Mouse (Mus musculus) erythroblast, embryonic 14.5 days (primary cell): ENCODE data around the gene Nrarp. TPM values are rescaled to one million over a fixed set of nuclear protein-coding genes. Genes with fewer than 3 reads are reported as not detected.

Experiments used
- H3K27me3 ChIP-seq: 2 replicates; pipeline ENCODE4 v1.6.1; 2012; ENCODE audit warnings: inconsistent platforms; ENCODE audit not compliant: control insufficient read depth
- H3K36me3 ChIP-seq: 2 replicates; pipeline ENCODE4 v1.6.1; 2012; ENCODE audit warnings: mild to moderate bottlenecking, inconsistent platforms; ENCODE audit not compliant: control insufficient read depth
- H3K4me1 ChIP-seq: 2 replicates; pipeline ENCODE4 v1.6.1; 2012; ENCODE audit warnings: inconsistent platforms; ENCODE audit not compliant: control insufficient read depth
- H3K4me3 ChIP-seq: replicated peaks from 2 replicates; pipeline ENCODE3; 2012; ENCODE audit warnings: moderate library complexity, mild to moderate bottlenecking, inconsistent platforms
- H3K9me3 ChIP-seq: 2 replicates; pipeline ENCODE4 v1.6.1; 2012; ENCODE audit warnings: low read length, inconsistent platforms, mixed read lengths; ENCODE audit not compliant: control insufficient read depth
- GATA1 ChIP-seq: IDR thresholded peaks from 2 replicates; pipeline ENCODE4 v1.6.1; 2012; ENCODE audit warnings: low read length, inconsistent platforms, mixed read lengths
- TAL1 ChIP-seq: IDR thresholded peaks from 3 replicates; pipeline ENCODE4 v1.6.1; 2012; ENCODE audit warnings: low read length, inconsistent platforms, mixed read lengths
- polyA plus RNA-seq: library from polyadenylated mRNA; stranded (reverse); fragments of >175 nt; gene quantifications from 2 replicates; pipeline ENCODE4 v1.2.3, GENCODE M21; 2012

Nrarp gene
- polyA plus RNA-seq, 1 experiment: 0.49 TPM

DNA sequence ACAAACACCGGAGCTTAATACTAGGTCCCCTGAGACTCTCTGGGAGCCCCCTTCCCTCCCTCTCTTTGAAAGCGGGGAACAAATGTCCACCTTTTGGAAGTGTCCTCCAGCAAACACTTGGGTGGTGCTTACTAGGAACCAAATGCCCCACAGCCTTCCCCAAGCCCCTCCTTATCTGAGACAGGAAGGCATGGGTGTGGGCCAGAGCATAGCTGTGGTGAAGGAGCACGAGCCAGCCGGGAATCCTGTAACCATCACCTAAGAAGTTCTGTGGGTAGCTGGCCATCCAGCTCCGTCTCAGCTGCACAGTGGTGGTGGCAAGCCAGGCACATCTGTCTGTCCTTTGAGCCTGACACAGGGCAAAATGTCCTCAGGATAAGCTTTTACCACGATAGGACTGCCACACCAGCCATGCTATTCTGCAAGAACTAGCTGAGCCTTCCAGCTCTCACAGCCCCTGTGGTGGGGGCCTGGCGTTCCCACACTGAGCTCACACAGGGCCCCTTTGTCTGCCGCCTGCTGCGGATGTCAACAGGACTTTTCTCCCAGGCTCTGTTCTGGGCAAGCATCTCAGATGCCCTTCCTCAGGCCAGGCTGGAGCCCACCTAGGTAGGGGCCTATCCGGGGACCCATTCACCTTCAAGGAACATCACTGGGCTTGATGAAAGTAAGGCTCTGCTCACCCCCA lies 2.1 kb upstream of the Nrarp start:
- Histone ChIP-seq H3K4me1 (peaks cover 83% of the 10 kb centered on the region), H3K27me3 (peaks cover 69% of the 10 kb centered on the region), H3K36me3 (no peaks in the 10 kb centered on the region), H3K4me3 (no peak overlapping the region), H3K9me3 (peaks cover 2% of the 10 kb centered on the region; the same call in 1 of the 2 replicates)
- TF ChIP-seq GATA1 (no peak), TAL1 (no peak)

DNA sequence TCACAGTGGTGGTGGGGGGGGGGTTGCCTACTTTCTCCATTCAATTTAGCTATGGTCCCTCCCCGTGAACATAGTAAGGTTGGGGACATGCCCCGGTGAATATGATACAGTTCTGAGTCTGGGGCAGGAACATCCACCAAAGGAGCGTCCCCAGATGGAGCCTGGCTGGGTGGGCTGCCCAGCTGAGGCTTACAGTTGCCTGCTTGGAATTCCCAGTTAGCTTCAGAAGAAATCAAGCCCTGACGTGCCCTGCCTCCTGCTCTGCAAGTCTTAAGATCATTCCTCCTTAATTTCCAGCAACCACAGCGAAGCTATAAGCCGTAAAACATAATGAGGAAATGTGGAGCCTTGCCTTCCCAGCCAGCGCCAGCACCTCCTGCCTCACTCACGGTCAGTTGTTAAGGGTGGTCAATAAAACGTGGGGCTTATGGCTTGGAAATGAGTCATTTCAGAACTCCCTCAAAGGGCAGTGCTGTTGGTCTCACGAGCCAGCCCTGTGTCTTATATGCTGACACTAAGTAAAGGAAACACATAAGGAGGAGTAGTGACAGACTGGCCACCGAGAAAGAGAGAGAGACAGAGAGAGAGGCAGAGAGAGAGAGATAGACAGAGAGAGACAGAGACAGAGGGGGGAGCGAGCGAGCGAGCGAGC lies 866 bp upstream of the Nrarp start:
- peaks cover 2% of the 10 kb centered on the region; the same call in 1 of the 2 replicates for H3K9me3 ChIP-seq
- H3K27me3 ChIP-seq: peaks cover 81% of the 10 kb centered on the region
- H3K36me3 ChIP-seq: no peaks in the 10 kb centered on the region
- TF ChIP-seq TAL1: no peak
- TF ChIP-seq GATA1: no peak
- H3K4me1 ChIP-seq: peaks cover 70% of the 10 kb centered on the region
- peak overlapping the region; percentile 68 for H3K4me3 ChIP-seq

DNA sequence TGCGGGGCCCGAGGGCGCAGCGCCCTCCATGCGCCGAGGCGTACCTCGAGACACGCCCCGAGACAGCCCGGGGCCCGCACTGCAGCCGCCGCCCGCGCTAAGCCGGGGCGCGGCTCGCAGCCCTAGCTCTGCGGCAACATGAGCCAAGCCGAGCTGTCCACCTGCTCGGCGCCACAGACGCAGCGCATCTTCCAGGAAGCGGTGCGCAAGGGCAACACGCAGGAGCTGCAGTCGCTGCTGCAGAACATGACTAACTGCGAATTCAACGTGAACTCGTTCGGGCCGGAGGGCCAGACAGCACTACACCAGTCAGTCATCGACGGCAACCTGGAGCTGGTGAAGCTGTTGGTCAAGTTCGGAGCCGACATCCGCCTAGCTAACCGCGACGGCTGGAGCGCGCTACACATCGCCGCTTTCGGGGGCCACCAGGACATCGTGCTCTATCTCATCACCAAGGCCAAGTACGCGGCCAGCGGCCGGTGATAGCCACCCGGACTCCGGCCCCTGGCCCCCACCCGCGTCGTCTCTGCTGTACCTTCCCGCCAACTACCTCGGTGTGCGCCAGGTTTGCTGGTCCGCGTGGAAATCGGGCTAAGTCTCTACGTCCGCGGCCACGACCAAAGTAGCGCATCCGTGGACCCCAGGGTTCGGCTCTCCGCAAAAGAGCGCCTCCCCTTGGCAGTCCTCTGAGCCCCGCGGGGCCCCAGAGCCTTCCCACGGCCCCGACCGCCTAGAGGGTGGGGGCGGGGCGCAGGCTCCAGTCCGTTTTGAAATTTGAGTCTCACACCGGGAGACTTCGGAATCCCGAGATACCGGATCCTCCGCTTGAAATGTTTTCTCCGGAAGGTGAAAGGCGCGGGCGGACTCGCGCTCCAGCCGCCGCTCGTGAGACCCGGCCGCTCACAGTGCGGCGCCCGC lies 674 bp downstream of the Nrarp start:
- Histone ChIP-seq H3K4me1 (peaks cover 67% of the 10 kb centered on the region), H3K9me3 (peaks cover 2% of the 10 kb centered on the region; the same call in 1 of the 2 replicates), H3K4me3 (peak overlapping the region; percentile 68), H3K27me3 (peaks cover 97% of the 10 kb centered on the region), H3K36me3 (no peaks in the 10 kb centered on the region)
- TF ChIP-seq TAL1: no peak
- no peak for TF ChIP-seq GATA1

DNA sequence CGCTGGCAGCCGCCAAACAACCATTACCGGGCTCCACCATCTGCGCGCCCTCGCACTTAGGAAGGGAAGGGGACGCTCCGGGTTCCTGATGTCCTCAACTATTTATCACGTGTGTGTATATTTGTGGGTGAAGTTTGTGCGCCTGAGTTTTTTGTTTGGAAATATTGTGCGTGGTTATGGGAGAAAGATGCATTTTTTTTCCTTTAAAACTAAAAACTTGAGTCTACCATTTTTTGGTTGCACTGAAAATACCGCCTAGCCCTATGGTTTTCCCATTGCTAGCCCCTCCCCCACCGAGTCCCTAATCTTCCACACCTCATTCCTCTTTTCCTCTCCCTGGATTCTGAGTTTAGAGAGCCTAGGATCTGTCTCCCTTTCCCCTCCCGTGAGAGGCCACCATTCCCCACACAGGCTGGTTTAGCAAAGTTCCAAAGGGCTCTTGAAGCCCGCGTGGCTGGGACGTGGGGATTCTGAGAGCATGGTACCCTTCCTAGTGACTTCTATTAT lies 1.4 kb downstream of the Nrarp start:
- TF ChIP-seq TAL1: no peak
- TF ChIP-seq GATA1: no peak
- Histone ChIP-seq H3K27me3 (peaks cover 98% of the 10 kb centered on the region), H3K9me3 (peaks cover 2% of the 10 kb centered on the region; the same call in 1 of the 2 replicates), H3K36me3 (no peaks in the 10 kb centered on the region), H3K4me1 (peaks cover 63% of the 10 kb centered on the region), H3K4me3 (peak overlapping the region; percentile 68)

DNA sequence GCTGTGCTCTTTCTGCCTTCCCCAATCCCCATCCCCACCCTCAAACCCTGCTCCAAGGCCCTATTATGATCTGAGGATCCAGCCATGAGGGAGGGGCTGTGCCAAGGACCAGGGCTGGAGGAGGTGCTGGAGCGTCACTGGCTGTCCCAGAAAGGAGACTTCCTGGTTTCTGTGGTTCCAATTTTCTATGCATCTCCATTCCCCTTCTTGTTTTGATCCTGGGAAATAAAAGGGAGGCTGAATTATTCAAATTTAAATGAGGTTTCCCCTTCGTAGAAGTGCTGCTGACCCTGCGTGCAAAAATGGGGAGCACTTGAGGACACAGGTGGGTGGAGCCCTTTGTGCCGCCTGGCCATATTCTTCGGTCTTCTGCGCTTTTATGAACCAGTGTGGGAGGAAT lies 2.1 kb downstream of the Nrarp start:
- TF ChIP-seq GATA1: no peak
- no peak for TF ChIP-seq TAL1
- Histone ChIP-seq H3K9me3 (peaks cover 2% of the 10 kb centered on the region; the same call in 1 of the 2 replicates), H3K36me3 (no peaks in the 10 kb centered on the region), H3K27me3 (peaks cover 97% of the 10 kb centered on the region), H3K4me1 (peaks cover 59% of the 10 kb centered on the region), H3K4me3 (no peak overlapping the region)

DNA sequence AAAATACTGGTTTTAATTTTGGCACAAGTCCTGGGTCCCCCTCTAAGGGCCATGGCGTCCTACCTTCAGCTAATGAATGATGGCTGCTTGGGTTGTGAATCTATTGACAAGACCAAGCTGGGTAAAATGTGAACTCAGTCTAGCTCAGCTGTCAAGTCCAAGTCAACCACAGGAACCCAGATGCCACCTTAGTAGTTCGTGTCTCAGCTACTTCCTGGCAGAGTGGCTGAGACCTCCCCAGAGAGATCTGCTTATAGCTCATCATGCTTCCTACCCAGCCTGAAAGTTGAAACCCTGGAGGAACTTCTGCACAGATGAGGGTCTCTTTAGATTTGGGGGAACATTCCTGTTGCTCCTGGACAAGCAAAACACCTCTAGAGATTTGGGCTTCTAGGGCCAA lies 2.8 kb downstream of the Nrarp start:
- peaks cover 2% of the 10 kb centered on the region; the same call in 1 of the 2 replicates for H3K9me3 ChIP-seq
- peaks cover 92% of the 10 kb centered on the region for H3K27me3 ChIP-seq
- peaks cover 53% of the 10 kb centered on the region for H3K4me1 ChIP-seq
- no peaks in the 10 kb centered on the region for H3K36me3 ChIP-seq
- no peak for TF ChIP-seq TAL1
- no peak for TF ChIP-seq GATA1
- H3K4me3 ChIP-seq: no peak overlapping the region

- Histone ChIP-seq H3K36me3 (no peaks in the 10 kb centered on the region), H3K27me3 (peaks cover 80% of the 10 kb centered on the region), H3K9me3 (peaks cover 2% of the 10 kb centered on the region; the same call in 1 of the 2 replicates), H3K4me3 (no peak overlapping the region), H3K4me1 (peaks cover 45% of the 10 kb centered on the region)
- TF ChIP-seq TAL1: no peak
- no peak for TF ChIP-seq GATA1
Measured at GRCm38 (mm10) chr2:25184496-25184895, 3.9 kb downstream of the Nrarp start.

- Histone ChIP-seq H3K36me3 (no peaks in the 10 kb centered on the region), H3K4me1 (peaks cover 32% of the 10 kb centered on the region), H3K9me3 (peaks cover 2% of the 10 kb centered on the region; the same call in 1 of the 2 replicates), H3K4me3 (peak overlapping the region; percentile 55), H3K27me3 (peaks cover 66% of the 10 kb centered on the region)
- TF ChIP-seq TAL1: no peak
- TF ChIP-seq GATA1: no peak
Measured at GRCm38 (mm10) chr2:25185625-25186574, 5.3 kb downstream of the Nrarp start.
